Mouse (Mus musculus) gastrocnemius, adult 18-20 months (tissue): ENCODE data around the gene Dis3l. TPM values are rescaled to one million over a fixed set of nuclear protein-coding genes. Genes with fewer than 3 reads are reported as not detected.

Experiments
- DNase-seq: peaks from one replicate; pipeline ENCODE4 v3.0.0; 2021; ENCODE audit warnings: low spot score
- total RNA-seq, 2 experiments: library from RNA; stranded (reverse); gene quantifications; 2 replicates each; pipeline ENCODE4 v1.2.3; 2021

Dis3l gene
- total RNA-seq, 2 experiments from 2014 or later: 22.5 to 24.6 TPM

DNA sequence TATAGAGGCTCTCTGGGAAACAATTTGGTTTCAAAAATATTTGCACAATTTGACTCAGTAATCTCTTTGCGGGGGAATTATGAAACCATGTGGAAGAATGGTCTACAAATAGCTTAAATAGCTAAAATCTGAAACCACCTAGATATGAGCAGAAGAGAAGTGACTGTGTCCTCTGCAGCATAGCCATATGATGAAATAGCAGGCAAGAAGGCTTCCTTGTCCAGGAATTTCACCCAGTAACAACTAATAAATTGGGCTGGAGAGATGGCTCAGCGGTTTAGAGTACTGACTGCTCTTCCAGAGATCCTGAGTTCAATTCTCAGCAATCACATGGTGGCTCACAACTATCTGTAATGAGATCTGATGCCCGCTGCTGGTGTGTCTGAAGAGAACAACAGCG is 80.1 kb downstream of the Dis3l start:
- DNase-seq: no peak

DNA sequence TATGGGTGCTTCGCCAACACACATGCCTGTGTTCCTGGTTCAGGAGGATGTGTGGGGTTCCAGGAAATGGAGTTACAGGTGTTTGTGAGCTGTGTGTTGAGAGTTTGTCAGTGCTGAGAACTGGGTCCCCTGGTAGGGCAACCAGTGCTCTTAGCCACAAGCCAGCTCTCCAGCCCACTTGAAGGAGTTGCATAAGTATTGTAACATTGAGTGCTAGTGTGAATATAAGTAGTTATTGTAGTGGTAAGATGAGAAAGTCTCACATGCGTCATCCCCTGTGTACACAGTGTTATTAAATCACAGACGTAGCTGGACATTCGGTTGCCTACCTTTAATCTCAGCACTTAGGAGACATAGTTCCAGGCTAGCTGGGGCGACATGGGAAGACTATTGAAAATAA is 81.2 kb downstream of the Dis3l start:
- no peak for DNase-seq

Other genes starting within 250 kb of the Dis3l start
- gene Lctl, start 224.1 kb downstream of the Dis3l start, total RNA-seq: under 1 TPM in 1 of 2 experiments, not detected in 1; 0.57 TPM
- gene Zwilch, start 168.2 kb downstream of the Dis3l start, total RNA-seq: under 1 TPM; 0.43 to 0.62 TPM
- 100 to 1,000 TPM; 623 to 643 TPM for gene Rpl4, start 167.9 kb downstream of the Dis3l start, total RNA-seq
- 10 to 100 TPM; 23.3 to 24.1 TPM for gene Snapc5, start 162.0 kb downstream of the Dis3l start, total RNA-seq
- gene Uchl4, start 106.1 kb downstream of the Dis3l start, total RNA-seq: 1 to 10 TPM; 1.3 to 2.1 TPM
- 10 to 100 TPM; 55.8 to 56.9 TPM for gene Map2k1, start 87.7 kb downstream of the Dis3l start, total RNA-seq
- gene Tipin, start 59.7 kb downstream of the Dis3l start, total RNA-seq: 10 to 100 TPM; 10.0 to 11.1 TPM
- under 1 TPM; 0.45 to 0.59 TPM for gene Megf11, start 44.3 kb upstream of the Dis3l start, total RNA-seq